Mouse (Mus musculus) C2C12 (cell line): Measurements from ENCODE around the gene Ptpn21.

Experiments used
- CEBPB ChIP-seq: IDR thresholded peaks from one replicate; pipeline ENCODE4 v1.6.1; 2011; ENCODE audit warnings: low read depth, mild to moderate bottlenecking, control low read depth, moderate library complexity
- CTCF ChIP-seq: IDR thresholded peaks from one replicate; pipeline ENCODE4 v1.5.1; 2011; ENCODE audit not compliant: control insufficient read depth, insufficient read depth, insufficient read length
- MAX ChIP-seq: IDR thresholded peaks from one replicate; pipeline ENCODE4 v1.6.1; 2011; ENCODE audit warnings: mild to moderate bottlenecking, control low read depth
- MYOD1 ChIP-seq: IDR thresholded peaks from one replicate; pipeline ENCODE4 v1.6.1; 2011; ENCODE audit warnings: low read depth; ENCODE audit not compliant: control insufficient read depth, insufficient read length

GRCm38 (mm10) chr12:98679906-98680305 lies 57.3 kb downstream of the Ptpn21 start:
- no peak for TF ChIP-seq CTCF
- no peak for TF ChIP-seq MAX
- TF ChIP-seq MYOD1: no peak
- no peak for TF ChIP-seq CEBPB
